Mouse (Mus musculus) regulatory T cell (primary cell): ENCODE data around the gene Fkbp11.

Experiments used
- in situ Hi-C: fragments of 300-600 bp; cut with MboI, MseI; formaldehyde crosslinking; loops from one replicate; pipeline ENCODE4 v1.15.1; 2025; ENCODE audit warnings: high pct_unique_total_duplicates

The Fkbp11 gene

DNA sequence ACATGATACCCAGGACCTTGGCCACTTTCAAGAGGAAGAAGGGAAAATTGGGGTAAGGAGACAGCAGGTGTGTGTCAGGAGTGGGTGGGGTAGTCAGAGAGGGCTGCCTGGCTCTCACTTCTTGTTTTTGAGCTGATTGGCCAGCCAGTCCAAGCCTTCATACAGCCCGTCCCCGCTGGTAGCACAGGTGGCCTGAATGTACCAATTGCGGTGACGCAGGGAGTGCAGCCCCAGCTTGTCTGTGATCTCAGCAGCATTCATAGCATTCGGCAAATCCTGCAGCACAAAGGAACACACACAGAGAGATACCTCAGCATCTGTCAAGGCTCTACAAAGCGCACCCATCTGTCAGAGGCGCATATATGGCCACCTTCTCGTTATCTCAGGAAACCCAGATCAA lies 12.2 kb upstream of the Fkbp11 start:
- in situ Hi-C loops = loop anchor here (5.0 kb wide), 1 partner anchor 717 kb away; the partner anchor contains the start of gene Nckap5l

DNA sequence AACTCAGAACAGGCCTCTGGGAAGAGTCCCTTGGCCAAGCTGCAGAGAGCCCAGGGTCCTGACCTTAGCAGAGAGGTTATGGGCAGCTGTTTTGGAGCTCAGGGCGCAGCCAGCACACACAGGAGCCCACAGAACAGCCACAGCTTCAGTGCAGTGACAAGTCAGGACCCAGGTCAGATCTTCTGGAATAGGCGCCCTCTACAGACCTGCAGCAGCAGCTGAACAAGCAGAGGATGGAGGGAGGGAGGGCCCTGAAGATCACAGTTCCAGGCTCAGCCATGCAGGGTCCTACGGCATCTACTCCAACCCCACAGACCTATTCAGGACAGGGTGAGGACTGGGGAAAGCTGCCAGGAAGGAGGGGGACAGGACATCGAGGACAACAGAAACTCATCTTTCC lies 10.8 kb upstream of the Fkbp11 start:
- in situ Hi-C loops = no loop called here

DNA sequence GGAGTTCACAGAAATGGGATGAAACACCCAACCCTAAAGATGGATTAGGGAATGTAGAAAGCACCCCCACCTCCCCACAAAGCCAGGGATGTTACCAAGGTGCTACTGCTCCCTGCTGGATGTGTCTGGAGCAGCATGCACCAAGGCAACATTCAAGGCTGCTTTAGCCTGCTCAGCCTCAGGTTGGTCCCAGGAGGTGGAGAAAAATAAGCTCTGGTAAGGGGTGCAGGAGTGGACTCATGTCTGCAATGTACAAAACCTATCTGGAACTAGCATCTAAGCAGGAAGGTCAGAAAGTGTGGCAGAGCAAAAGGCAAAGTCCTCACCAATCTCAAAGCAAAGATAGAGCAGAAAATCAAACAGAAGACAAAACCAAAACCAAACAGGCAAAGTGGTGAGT lies 9.9 kb upstream of the Fkbp11 start:
- in situ Hi-C loops = no loop called here

DNA sequence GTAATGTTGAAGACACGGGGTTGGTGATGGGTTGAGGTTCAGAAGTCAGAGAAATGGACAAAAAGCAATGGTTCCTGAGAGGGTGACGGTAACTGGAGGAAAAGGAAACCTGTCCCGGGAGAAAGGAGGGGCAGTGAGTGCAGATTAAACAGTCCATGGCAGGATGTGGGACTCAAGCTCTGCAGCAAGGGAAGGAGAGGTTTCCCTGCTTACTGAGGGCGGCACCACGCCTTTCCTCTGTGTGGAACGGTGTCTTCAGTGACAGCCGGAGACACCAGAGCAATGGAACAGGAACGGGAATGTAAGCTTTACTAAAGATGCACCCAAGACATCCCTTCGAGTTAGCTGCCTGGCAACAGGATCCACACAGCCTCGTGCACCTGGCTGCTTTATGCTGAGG lies 8.5 kb upstream of the Fkbp11 start:
- in situ Hi-C loops = no loop called here

DNA sequence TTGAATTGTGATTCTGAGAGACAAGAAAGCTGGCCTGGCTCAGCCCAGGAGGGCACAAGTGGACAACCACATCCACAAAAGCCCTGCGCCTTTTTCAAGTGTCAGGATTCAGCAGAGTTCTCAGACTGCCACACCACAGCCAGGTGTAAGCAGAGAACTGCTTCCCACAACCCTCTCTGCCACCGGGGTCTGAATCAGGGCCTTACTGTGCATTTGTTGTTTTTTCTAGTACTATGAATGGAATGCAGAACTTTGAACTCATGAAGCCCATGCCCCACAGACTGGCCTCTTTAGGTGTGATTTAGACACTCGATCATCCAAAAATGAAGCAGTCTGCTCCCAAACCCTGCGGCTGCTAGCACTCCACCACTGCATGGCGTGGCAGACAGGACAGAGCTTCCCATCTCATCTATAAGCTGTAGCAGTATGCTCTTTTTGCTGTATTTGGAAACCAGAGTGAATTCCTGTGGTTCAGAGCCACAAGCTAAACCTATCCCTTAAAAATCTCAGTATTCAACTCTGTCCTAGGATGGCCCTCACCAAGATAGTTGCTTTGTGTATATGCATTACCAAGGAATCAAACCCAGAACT lies 6.1 kb upstream of the Fkbp11 start:
- in situ Hi-C loops = no loop called here

DNA sequence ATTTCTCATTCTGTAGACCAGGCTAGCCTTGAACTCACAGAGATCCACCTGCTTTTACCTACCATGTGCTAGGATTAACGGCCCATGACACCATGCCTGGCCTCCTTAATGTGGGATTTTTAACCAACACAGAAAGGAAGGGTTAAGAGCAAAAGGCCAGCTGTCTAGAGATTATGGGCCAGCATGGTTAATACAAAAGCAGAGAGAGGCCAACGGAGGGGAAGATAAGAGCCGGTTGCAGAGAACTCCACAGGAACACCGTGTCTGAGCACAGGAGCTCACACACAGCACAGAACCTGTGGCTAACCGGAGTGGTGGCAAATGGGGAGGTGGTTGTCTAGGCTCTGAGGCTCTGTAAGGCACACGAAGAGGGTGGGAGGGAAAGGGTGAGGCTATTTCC lies 5.4 kb upstream of the Fkbp11 start:
- in situ Hi-C loops = no loop called here

DNA sequence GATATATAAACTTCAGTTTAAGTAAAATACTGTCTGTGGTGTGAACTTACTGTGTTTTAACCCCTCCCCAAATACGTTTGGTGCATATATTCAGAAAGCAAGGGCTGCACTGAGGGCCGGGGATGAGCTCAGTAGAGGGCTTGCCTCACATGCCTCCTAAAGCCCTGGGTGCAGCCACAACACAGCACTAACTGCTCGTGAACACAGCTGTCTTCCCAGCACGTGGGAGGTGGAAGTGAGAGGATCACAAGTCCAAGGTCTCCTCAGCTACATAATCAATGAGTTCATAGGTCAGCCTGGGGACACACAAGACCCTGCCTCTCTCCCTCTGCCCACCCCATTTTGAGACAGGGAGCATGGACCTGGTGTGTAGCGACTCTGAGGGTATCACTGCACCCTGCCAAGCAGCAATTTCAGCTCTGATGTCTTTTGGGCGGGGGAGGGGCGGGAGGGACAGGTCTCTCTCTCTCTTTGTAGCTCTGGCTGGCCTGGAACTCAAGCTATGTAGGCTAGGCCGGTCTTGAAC lies 4.1 kb upstream of the Fkbp11 start:
- in situ Hi-C loops = no loop called here

DNA sequence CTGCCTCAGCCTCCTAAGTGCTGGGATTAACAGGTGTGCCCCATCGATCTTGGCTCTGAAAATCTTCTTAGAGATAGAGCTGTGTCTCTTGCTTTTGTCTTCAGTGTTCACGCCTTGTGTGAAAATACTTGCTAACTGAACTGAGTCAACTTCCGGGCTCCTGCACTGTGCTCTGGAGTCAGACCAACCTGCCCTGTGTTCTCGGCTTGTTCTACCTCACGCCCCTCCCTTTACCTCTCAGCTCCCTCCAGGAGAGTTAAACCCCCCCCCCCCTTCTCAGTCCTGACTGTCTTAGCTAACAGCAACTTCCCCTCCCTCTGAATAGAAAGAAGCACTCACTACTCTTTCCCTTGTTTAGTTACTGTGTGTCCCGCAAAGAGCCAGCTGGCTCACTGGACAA lies 2.8 kb upstream of the Fkbp11 start:
- in situ Hi-C loops = no loop called here

DNA sequence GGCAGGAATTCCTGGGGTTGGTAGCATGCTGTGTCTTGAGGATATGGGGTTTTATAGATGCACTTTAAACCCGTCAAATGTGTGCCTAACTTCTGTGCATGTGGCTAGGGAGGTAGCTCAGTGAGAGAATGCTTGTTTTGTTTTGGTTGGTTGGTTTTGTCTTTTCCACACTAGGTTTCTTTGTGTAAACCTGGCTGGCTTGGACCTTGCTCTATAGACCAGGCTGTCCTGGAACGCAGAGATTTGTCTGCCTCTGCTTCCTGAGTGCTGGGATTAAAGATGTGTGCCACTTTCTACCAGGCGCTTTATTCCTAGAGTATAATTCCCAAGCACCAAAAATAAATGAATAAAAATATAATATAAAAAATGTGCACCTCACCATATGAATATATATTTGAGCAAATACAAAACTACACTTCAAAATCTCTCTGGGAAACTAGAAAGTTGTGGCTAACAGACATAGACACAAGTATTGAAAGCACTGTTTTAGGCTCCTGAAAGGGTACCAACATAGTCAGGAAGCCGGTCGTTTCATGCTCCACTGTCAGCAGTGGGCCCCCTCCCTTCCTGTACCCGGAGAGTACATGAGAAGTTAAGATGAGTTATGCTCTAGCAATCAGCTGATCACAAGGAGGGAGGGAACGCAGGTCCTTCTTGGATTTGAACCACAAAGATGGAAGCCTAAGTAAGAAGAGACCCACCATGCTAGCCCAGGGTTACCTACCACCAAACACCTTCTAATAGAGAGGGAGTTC lies 2.0 kb upstream of the Fkbp11 start:
- in situ Hi-C loops = loop anchor here (5.0 kb wide), 1 partner anchor 302 kb away; no protein-coding TSS in a partner anchor

DNA sequence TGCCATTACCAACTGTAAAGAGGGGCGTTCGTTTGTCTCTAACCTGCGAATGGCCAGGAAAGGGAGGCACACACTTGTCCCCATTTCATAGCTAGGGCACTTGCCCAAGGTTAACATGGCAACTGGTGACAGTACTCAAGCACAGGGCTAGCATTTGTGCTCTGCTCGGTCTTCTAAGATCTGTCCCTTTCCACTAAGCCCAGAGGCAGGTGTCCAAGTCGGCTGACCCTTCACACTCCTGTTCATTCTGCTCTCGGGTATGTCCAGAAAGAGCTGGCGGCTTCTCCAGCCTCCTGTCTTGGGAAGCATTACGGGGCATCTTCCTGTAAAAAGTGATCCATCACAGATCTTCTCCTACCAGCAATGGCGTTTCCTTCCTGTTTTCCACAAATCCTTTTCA lies 368 bp upstream of the Fkbp11 start:
- in situ Hi-C loops = loop anchor here (5.0 kb wide), 1 partner anchor 304 kb away; no protein-coding TSS in a partner anchor

DNA sequence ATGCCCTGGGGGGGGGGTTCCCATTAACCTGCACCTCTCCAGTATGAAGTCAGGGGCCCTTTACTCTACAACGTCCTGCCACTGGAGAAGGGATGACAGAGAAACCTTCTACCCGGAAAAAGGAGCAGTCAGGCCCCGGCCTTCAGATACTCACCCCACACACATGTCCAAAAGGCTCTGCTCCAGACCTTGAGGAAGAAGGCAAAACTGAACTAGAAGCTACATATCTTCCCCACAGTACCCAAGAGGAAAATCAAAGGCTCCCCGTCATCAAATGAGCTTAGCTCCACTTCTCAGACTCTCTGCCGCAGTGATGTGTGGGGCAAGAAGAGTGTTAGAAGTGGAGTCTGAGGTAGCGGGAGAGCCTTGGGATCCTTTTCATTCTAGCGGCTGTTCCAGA lies 1.3 kb downstream of the Fkbp11 start:
- in situ Hi-C loops = loop anchor here (5.0 kb wide), 1 partner anchor 306 kb away; no protein-coding TSS in a partner anchor

DNA sequence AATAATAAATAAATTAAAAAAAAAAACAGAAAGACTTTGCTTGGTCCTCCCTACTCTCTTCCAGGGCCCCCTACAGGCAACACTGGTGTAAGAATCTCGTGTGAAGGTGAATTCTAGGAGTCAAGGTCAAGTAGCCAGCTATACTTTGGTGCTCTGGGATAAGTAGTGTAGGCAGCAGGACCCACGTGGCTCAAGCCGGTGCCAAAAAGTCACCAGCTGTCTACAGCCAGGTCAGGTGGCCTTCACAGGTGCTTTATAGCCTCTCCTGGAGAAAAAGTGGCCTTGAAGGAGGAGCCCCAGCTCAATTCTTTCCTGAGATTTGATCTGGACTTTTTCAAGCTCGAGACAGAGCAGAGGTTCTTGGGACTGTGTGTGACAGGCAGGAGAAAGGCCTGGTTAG lies 1.9 kb downstream of the Fkbp11 start:
- in situ Hi-C loops = loop anchor here (5.0 kb wide), 1 partner anchor 306 kb away; no protein-coding TSS in a partner anchor

DNA sequence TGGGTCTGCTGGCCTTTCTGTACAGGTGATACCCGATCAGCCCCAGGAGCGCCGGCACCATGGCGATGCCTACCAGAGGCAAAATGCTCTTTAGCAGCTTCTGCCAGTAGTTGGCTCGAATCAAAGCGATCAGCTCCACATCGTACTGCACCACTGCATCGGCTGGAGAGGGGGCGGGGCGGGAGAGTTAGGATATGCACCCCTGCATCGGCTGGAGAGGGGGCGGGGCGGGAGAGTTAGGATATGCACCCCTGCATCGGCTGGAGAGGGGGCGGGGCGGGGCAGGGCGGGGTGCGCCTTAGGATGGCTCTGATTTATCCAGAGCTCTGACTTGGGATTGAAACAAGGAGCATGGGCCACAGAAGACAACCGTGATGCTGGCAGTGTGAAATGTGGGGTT lies 3.6 kb downstream of the Fkbp11 start:
- in situ Hi-C loops = no loop called here

DNA sequence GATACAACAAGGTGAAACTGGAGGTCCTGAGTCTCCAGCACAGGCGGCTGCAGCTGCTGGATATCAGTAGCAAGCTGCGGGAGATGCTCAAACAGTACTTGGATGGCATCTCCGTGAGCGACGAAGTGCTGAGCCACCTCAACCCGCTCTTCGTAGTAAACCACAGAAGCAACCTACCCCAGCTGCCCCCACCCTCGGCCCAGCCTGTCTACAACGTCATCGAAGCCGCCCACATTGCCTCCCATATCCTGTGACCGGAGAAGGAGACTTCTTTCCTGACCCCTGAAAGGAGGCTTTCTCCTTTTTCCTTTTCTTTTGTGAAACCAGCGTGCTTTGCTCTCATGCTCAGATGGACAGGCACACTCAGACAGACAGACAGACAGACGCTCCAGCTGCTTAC lies 5.1 kb downstream of the Fkbp11 start:
- in situ Hi-C loops = no loop called here

DNA sequence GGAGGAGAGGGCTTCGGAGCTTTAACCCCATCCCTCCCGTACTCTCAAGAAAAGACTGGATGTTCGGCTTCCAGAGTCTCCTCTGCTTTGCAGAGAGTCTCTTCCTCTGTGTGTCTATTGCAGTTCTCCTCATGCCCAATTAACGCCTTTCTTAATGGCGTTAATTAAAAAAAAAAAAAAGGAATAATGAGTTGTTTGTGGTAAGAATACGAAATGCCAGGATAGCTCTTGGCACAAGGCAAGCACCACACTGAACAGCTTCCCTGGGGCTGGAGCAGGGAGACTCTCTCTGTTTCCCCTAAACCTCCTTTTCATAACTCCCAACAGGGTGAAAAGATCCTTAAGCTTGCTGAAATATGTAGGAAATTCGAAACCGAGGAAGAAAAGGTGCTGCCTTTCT lies 5.8 kb downstream of the Fkbp11 start:
- in situ Hi-C loops = no loop called here

DNA sequence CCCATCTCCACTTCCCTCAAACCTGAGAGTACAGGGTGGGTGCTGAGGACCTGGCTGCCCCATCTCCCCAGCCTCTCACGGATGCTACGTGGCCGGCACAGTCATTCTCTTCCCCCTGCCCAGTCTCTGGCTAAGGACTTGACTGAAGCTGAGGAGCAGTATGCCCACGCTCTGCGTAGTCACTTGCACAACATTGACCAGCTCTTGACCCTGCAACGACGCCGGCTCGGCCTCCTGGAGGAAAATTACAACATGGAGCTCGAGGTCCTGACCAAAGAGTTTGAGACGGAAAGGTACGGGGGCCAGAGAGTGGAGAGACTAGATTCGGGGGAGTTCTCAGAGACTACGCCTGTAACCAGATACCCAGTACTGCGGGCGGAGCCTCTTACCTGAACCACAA lies 10.7 kb downstream of the Fkbp11 start:
- in situ Hi-C loops = loop anchor here (5.0 kb wide), 1 partner anchor 130 kb away; no protein-coding TSS in a partner anchor

DNA sequence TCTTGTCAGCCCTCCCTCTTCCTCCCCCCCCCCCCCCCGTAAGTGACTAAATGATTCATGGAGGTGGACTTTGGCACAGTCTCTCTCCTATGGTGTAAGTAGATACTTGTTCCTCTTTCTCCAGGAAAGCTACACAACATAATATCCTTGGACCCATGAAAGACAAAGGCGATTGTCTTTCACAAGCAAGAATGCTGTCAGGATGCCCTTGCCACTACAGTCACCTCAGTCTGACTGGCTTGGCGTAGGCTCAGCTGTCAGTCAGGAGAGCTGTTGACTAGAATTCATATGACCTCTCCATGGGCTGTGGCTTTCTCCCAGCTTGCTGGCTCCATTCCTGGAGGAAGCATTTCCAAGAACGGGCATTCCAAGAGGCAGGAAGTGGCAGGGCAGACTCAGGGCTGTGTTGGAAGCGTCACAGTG lies 13.8 kb downstream of the Fkbp11 start:
- in situ Hi-C loops = no loop called here

DNA sequence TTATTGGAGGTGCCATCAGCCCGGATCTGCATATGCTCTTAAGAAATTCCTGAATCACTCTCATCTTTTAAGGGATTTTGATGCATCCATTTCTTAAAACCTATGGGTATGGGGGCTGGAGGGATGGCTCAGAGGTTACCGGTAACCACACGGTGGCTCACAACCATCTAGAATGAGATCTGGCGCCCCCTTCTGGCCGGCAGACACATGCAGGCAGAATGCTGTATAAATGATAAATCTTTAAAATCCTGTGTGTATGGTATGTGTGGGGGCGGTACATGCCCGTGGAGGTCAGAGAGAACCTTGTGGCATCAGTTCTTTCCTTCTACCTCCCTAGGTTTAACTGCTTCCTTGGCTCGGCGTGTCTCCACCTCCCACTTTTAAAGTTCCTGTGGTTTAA lies 17.6 kb downstream of the Fkbp11 start:
- in situ Hi-C loops = no loop called here

DNA sequence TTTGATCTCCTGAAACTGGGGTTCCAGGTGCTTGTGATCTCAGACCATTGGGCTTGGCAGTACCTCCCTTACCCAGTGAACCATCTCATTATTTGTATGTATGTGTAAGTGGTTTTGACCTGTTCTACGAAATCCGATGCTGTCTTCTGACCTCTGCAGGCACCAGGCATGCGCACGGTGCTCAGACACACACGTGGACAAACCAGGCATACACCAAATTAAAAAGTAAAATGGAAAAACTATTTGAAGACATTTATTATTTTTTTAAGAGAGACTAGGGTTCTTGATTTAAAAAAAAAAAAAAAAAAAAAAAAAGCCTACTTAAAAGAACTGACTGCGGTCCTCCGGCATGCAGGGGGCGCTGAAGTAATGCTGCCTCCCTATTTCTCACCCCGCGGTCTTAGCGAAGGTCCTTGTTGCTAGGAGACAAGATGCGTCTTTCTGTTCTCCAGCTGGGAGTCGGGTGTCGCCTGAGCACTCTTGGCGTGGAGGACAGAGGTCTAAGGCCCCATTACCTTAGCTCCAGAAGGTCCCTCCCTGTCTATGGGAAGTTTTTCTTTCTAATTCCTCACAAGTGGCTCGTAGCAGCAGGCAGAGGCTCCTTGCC lies 20.1 kb downstream of the Fkbp11 start, which contains the start of gene Ccdc65:
Gene Ccdc65, plus strand, starts transcription at position 442 of the 607 bp plus-strand sequence.
- in situ Hi-C loops = loop anchor here (5.0 kb wide), 2 partner anchors 36 to 89 kb away; no protein-coding TSS in a partner anchor

DNA sequence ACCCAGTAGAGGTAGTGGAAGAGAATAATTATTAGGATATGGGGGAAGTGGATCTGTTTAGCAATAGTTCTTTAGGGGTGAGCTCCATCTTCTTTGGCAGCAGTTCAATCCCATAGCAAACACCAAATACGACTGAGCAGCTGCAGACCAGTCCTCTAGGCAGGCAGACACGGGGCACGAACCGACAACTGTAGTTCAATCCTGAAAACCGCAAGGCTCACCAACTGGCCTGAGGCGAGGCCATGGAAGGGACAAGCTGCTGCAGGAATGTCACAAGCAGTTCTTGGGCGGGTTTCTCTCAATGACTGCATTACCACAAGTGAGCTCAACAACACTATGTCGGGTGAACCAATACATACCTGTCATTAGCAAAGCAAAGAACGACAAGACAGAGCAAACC lies 23.7 kb downstream of the Fkbp11 start:
- in situ Hi-C loops = no loop called here

DNA sequence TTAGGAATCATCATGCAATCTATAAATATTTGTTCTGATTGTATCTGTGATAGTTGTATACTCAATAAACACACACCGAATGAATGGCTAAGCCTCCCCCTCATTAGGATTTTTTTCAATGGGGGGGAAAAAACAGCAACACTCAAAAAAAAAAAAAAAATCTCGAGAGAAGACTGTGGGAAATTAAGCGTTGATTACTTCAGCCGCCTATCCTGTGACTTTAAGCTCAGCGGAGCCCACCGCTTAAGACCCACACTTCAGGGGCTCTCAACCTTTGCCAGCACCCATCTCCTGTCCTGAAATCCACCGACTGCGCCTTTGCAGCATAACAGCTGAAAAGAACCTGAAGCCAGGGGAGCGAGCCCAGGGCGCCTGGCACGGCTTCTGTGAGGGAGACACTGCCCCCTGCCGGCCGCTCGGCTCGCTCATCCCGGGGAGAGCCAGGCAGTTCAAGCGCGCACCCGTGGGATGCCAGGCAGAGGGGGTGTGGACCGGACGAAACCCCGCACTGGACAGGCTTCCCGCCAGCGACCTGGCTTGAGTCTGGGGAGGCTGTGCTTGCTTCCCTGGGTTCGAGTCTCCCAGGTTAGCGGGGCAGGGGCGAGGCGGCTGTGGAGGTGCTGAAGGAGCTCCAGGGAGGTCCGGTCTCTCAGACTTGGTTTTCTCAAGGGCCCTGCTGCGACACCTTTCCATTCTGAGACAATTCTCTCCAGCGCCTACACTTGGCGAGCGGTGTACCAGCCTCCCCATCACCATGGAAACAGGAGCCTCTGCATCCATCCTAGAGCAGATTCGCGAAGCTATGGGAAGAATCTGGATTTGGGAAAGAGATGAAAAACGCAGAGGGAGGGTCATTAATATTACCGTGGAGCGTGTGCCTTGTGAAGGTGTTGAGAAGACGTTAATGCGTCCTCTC lies 28.6 kb downstream of the Fkbp11 start:
- in situ Hi-C loops = loop anchor here (10.0 kb wide), 1 partner anchor 525 kb away; no protein-coding TSS in a partner anchor
